Mouse (Mus musculus) testis, adult 2 months (tissue): ENCODE data around the gene Parp9.

Experiments
- CTCF ChIP-seq: fragments of 200-500 bp; IDR thresholded peaks from 2 replicates; pipeline ENCODE4 v1.5.1; 2012; ENCODE audit warnings: low read depth, mild to moderate bottlenecking, inconsistent platforms, low read length, moderate library complexity; ENCODE audit not compliant: control insufficient read depth, insufficient read depth, insufficient replicate concordance
- POLR2A ChIP-seq: fragments of 200-500 bp; IDR thresholded peaks from 2 replicates; pipeline ENCODE4 v1.6.1; 2012; ENCODE audit warnings: low read depth, mild to moderate bottlenecking, inconsistent platforms, low read length, moderate library complexity; ENCODE audit not compliant: control insufficient read depth

- TF ChIP-seq POLR2A = no peak
- no peak for TF ChIP-seq CTCF
Observed at GRCm38 (mm10) chr16:35918721-35919543, 19.3 kb upstream of the Parp9 start.
